Mouse (Mus musculus) hindbrain, embryonic 16.5 days (tissue): ENCODE measurements around the gene Zfp280d. TPM values are rescaled to one million over a fixed set of nuclear protein-coding genes. Genes with fewer than 3 reads are reported as not detected.
"Not testable (repeated sequence)": the region's sequence is repeated elsewhere in the genome, so short reads cannot be mapped to it uniquely, and the experiment has no call there.

Experiments
- ATAC-seq: fragments of 200-750 bp; cut with Nextera tagmentation; 2 replicates; pipeline ENCODE4 v1.8.0; 2017; ENCODE audit warnings: moderate TSS enrichment, moderate library complexity
- H3K27ac ChIP-seq: fragments of 300-500 bp; sonication (generic); 2 replicates; pipeline ENCODE4 v1.5.1; 2014; ENCODE audit warnings: low read depth, mild to moderate bottlenecking, control low read depth, low read length, moderate library complexity
- H3K27me3 ChIP-seq: fragments of 300-500 bp; sonication (generic); replicated peaks from 2 replicates; pipeline ENCODE4 v1.6.1; 2014; ENCODE audit warnings: low read length; ENCODE audit not compliant: control insufficient read depth, insufficient read depth
- H3K36me3 ChIP-seq: fragments of 300-500 bp; sonication (generic); 2 replicates; pipeline ENCODE4 v1.6.1; 2014; ENCODE audit warnings: mild to moderate bottlenecking, low read length, moderate library complexity, mixed read lengths; ENCODE audit not compliant: control insufficient read depth, insufficient read depth
- H3K4me1 ChIP-seq: fragments of 300-500 bp; sonication (generic); 2 replicates; pipeline ENCODE4 v1.6.1; 2014; ENCODE audit warnings: low read depth, low read length; ENCODE audit not compliant: control insufficient read depth, insufficient read depth
- H3K4me2 ChIP-seq: fragments of 300-500 bp; sonication (generic); 2 replicates; pipeline ENCODE4 v1.6.1; 2014; ENCODE audit warnings: mild to moderate bottlenecking, low read length, control low read depth, moderate library complexity
- H3K4me3 ChIP-seq: fragments of 300-500 bp; sonication (generic); 2 replicates; pipeline ENCODE4 v1.5.1; 2014; ENCODE audit warnings: mild to moderate bottlenecking, low read length, control low read depth, moderate library complexity
- H3K9ac ChIP-seq: fragments of 300-500 bp; sonication (generic); 2 replicates; pipeline ENCODE4 v1.6.1; 2014; ENCODE audit warnings: low read depth, mild to moderate bottlenecking, control low read depth, low read length, moderate library complexity
- H3K9me3 ChIP-seq: fragments of 300-500 bp; sonication (generic); 2 replicates; pipeline ENCODE4 v1.6.1; 2014; ENCODE audit warnings: mild to moderate bottlenecking, low read length, moderate library complexity; ENCODE audit not compliant: control insufficient read depth
- WGBS: fragments of 180-500 bp; shearing (Covaris S2); extraction: QIAGEN DNeasy Blood & Tissue Kit; methylation state at CpG from one replicate; pipeline ENCODE4 v1.1.7; 2014; 5-methylcytosine and 5-hydroxymethylcytosine counted together
- polyA plus RNA-seq: library from polyadenylated mRNA; unstranded; fragments of >200 nt; fragmentation: Nextera tagmentation; extraction: Ambion mirVana; gene quantifications from 2 replicates; pipeline ENCODE4 v1.2.1, GENCODE M21; 2015

The Zfp280d gene
- polyA plus RNA-seq, 1 experiment from 2014 or later, result 31.3 TPM

DNA sequence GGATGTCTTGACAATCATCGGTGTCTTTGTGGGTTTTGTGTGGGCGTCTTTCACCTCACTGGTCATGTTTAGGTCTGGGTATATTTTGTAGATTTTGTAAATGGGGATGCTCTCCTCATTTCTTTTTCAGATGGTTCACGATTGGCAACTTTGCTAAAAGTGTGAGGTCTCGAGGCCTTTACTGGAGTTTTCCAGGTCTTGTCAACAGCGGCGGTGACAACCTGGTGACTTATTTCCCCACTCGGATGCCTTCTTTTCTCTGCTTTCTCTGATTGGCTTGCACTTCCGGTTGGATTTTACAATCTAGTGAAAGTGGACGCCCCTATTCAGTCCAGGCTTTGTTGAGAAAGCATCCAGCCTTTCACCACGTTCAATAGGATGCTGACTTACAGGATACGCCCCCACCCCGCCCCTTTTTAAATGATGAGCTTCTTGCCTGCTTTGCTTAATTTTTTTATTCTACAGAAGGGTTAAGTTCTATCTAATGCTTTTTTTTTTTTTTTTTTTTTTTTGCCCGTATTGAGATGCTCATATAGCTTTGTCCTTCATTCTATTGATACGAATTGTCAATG lies 114.9 kb downstream of the Zfp280d start:
- ATAC-seq, result no peak
- Histone ChIP-seq H3K27me3 (no peaks in the 10 kb centered on the region), H3K36me3 (no peaks in the 10 kb centered on the region), H3K4me3 (no peak overlapping the region), H3K27ac (no peak overlapping the region), H3K9ac (no peak overlapping the region), H3K4me1 (peaks cover 11% of the 10 kb centered on the region), H3K4me2 (no peak overlapping the region), H3K9me3 (no peaks in the 10 kb centered on the region)
- WGBS, result 50% methylated on average over 14 of the region's 14 CpGs

GRCm38 (mm10) chr9:72390321-72391077 lies 115.8 kb downstream of the Zfp280d start:
- Histone ChIP-seq H3K9me3 (no peaks in the 10 kb centered on the region), H3K4me1 (peaks cover 11% of the 10 kb centered on the region), H3K4me3 (no peak overlapping the region), H3K27ac (no peak overlapping the region), H3K9ac (no peak overlapping the region), H3K4me2 (no peak overlapping the region), H3K27me3 (no peaks in the 10 kb centered on the region), H3K36me3 (no peaks in the 10 kb centered on the region)
- 84% methylated on average over 12 of the region's 12 CpGs for WGBS
- no peak for ATAC-seq

DNA sequence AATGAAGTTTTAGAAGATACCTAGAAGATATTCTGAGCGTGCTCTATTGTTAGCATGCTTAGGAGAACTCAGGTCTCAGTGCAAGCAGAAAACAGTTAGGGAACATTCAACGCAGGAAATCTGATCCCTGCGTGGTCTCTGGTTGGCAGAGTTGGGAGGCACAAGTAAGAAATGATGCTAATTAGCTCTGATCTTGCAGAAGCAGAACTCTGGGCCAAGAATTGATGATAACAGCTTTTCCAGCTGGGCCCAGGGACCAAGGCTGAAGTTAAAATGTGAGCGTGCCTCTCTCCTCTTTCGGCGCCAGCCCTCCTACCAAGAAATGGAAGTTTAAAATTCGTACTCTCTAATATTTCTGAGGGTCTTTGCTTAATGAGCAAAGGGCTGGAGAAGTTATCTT lies 118.0 kb downstream of the Zfp280d start:
- Histone ChIP-seq H3K4me2 (peak overlapping the region; percentile 18), H3K4me1 (peaks cover 11% of the 10 kb centered on the region), H3K27me3 (no peaks in the 10 kb centered on the region), H3K9ac (no peak overlapping the region), H3K9me3 (no peaks in the 10 kb centered on the region), H3K36me3 (no peaks in the 10 kb centered on the region), H3K27ac (peak overlapping the region; percentile 57), H3K4me3 (no peak overlapping the region)
- ATAC-seq, result no peak
- WGBS, result 63% methylated on average over 7 of the region's 7 CpGs

- H3K27ac ChIP-seq, result peak overlapping the region; percentile 57
- ATAC-seq, result peak; percentile 62
- no peak overlapping the region for H3K9ac ChIP-seq
- 48% methylated on average over 15 of the region's 15 CpGs for WGBS
- no peaks in the 10 kb centered on the region for H3K36me3 ChIP-seq
- no peaks in the 10 kb centered on the region for H3K27me3 ChIP-seq
- H3K4me1 ChIP-seq, result peaks cover 11% of the 10 kb centered on the region
- no peaks in the 10 kb centered on the region for H3K9me3 ChIP-seq
- H3K4me3 ChIP-seq, result no peak overlapping the region
- peak overlapping the region; percentile 18 for H3K4me2 ChIP-seq
These were observed 118.6 kb downstream of the Zfp280d start for GRCm38 (mm10) chr9:72393238-72393637.

- peak; percentile 74 for ATAC-seq
- H3K4me1 ChIP-seq, result peaks cover 11% of the 10 kb centered on the region
- H3K36me3 ChIP-seq, result no peaks in the 10 kb centered on the region
- no peak overlapping the region for H3K9ac ChIP-seq
- 43% methylated on average over 8 of the region's 8 CpGs for whole genome bisulfite sequencing
- H3K27me3 ChIP-seq, result no peaks in the 10 kb centered on the region
- peak overlapping the region; percentile 29 for H3K4me2 ChIP-seq
- H3K9me3 ChIP-seq, result no peaks in the 10 kb centered on the region
- H3K27ac ChIP-seq, result peak overlapping the region; percentile 57; the same call in 1 of the 2 replicates
- no peak overlapping the region for H3K4me3 ChIP-seq
These were observed 119.2 kb downstream of the Zfp280d start for GRCm38 (mm10) chr9:72393869-72394341.

DNA sequence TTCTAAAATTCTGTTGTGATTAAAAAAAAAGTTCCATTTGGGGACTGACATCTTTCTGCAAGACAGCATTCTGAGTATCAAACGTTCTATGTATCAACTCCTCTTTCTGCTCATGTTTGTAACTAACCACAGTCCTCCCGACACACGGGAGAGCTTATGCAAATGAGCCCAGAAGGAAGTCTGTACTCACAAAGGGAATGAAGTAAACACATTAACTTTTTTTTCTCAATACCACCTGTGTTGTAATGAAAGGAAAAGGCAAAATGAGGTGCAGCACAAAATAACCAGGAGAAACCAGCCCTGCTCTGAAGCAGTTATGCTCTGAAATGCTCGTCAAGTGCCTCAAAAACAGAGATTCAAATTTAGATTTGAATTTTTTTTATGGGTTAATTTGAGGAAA lies 125.5 kb downstream of the Zfp280d start:
- no peak overlapping the region for H3K9ac ChIP-seq
- WGBS, result 30% methylated on average over 4 of the region's 4 CpGs
- H3K4me3 ChIP-seq, result no peak overlapping the region
- H3K4me2 ChIP-seq, result no peak overlapping the region
- no peaks in the 10 kb centered on the region for H3K27me3 ChIP-seq
- H3K36me3 ChIP-seq, result no peaks in the 10 kb centered on the region
- no peak overlapping the region for H3K27ac ChIP-seq
- H3K4me1 ChIP-seq, result no peaks in the 10 kb centered on the region
- no peak for ATAC-seq
- H3K9me3 ChIP-seq, result no peaks in the 10 kb centered on the region

GRCm38 (mm10) chr9:72401769-72402168 lies 127.1 kb downstream of the Zfp280d start:
- not testable (repeated sequence) for H3K9ac ChIP-seq, ATAC-seq, H3K4me2 ChIP-seq, H3K4me1 ChIP-seq, H3K27ac ChIP-seq, H3K9me3 ChIP-seq, H3K36me3 ChIP-seq, H3K4me3 ChIP-seq, H3K27me3 ChIP-seq
- WGBS, result 83% methylated on average over 4 of the region's 4 CpGs

- ATAC-seq, result no peak
- no peak overlapping the region for H3K27ac ChIP-seq
- no peak overlapping the region for H3K9ac ChIP-seq
- no peaks in the 10 kb centered on the region for H3K9me3 ChIP-seq
- H3K27me3 ChIP-seq, result no peaks in the 10 kb centered on the region; the same call in 1 of the 2 replicates
- H3K4me3 ChIP-seq, result no peak overlapping the region
- H3K36me3 ChIP-seq, result no peaks in the 10 kb centered on the region
- H3K4me2 ChIP-seq, result no peak overlapping the region
- 53% methylated on average over 6 of the region's 6 CpGs for WGBS
- peaks cover 3% of the 10 kb centered on the region; the same call in 1 of the 2 replicates for H3K4me1 ChIP-seq
These were observed 128.8 kb downstream of the Zfp280d start for GRCm38 (mm10) chr9:72403421-72403820.

- Histone ChIP-seq H3K4me3 (no peak overlapping the region), H3K27me3 (no peaks in the 10 kb centered on the region; the same call in 1 of the 2 replicates), H3K4me2 (no peak overlapping the region), H3K9me3 (no peaks in the 10 kb centered on the region), H3K4me1 (peaks cover 3% of the 10 kb centered on the region), H3K36me3 (no peaks in the 10 kb centered on the region), H3K27ac (no peak overlapping the region), H3K9ac (no peak overlapping the region)
- WGBS, result 82% methylated on average over 8 of the region's 8 CpGs
- no peak for ATAC-seq
These were observed 129.8 kb downstream of the Zfp280d start for GRCm38 (mm10) chr9:72404446-72404845.
